Mouse (Mus musculus) megakaryocyte, embryonic 14.5 days (primary cell): ENCODE data around the gene Kcnt2.

Experiments
- FLI1 ChIP-seq: IDR thresholded peaks from 2 replicates; pipeline ENCODE4 v1.6.1; 2012; ENCODE audit warnings: low read length, inconsistent platforms, mixed read lengths
- GATA1 ChIP-seq: IDR thresholded peaks from 3 replicates; pipeline ENCODE4 v1.6.1; 2012; ENCODE audit warnings: mixed read lengths, low read length, inconsistent platforms, borderline replicate concordance

- TF ChIP-seq GATA1 (no peak), FLI1 (no peak)
Observed at GRCm38 (mm10) chr1:140434791-140435190, 188.8 kb downstream of the Kcnt2 start.
